Mouse (Mus musculus) thymus, postnatal 36 days (tissue): ENCODE results near the gene Tha1.

Source experiments
- DNase-seq, 2 experiments: peaks; one replicate each; pipeline ENCODE4 v3.0.0; 2022; ENCODE audit warnings: mixed read lengths in 2 of 2

The Tha1 gene

DNA sequence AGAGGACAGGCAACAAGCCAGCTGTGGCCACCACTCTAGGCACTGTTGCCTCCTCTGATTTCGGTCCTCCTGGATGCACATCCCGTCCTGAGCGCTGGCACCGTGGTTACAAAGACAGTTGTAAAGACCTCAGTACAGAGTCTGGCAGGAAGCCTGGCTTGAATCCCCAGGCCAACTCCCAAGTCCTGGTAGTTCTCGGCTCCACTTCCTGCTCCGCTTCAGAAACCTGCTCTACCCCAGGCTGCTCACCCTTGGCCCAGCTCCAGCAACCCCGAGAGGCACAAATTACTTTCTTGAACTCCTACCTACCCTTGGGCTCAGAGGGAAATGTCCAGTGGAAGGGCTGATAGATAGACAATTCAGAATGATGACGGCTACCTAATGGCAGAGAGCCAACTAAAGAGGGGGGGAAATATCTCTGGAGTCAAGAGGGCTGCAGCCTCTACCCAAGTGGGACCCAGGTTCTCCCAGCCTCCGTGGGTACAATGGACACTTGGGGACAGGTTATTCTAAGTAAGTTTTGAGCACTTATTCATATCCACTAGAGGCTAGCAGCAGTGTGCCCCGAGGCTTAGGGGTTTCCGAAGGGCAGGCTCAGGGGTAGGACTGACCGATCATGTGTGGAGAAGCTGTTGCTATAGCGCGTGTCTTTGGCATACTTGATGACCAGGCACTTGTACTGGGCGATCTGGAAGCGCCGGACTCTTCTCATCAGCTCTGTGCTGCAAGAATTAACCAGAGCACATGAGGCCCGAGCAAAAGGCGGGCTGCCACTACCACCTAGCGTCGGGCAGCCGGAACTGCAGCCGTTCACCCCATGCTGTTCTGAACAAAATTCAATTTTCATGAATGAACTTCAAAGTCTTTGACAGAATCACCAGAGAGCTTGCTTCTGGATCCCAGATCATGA is 49.0 kb downstream of the Tha1 start:
- peak; percentile 77 to 79 for DNase-seq

DNA sequence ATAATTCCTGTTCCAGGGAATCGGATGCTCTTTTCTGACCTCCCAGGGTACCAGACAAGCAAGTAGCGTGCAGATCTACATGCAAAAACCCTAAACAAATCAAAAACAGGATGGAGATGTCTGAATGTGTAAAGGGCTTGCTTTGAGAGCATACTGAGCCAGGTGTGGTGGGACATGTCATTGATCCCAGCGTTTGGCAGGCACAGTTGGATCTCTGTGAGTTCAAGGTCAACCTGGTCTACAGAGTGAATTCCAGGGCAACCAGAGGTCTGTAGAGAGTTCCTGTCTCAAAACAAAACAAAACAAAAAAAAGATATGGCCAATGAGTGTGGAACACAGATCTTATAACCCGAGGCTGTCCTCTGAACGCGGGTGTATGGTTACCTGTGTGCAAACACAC is 49.9 kb downstream of the Tha1 start:
- DNase-seq: no peak

DNA sequence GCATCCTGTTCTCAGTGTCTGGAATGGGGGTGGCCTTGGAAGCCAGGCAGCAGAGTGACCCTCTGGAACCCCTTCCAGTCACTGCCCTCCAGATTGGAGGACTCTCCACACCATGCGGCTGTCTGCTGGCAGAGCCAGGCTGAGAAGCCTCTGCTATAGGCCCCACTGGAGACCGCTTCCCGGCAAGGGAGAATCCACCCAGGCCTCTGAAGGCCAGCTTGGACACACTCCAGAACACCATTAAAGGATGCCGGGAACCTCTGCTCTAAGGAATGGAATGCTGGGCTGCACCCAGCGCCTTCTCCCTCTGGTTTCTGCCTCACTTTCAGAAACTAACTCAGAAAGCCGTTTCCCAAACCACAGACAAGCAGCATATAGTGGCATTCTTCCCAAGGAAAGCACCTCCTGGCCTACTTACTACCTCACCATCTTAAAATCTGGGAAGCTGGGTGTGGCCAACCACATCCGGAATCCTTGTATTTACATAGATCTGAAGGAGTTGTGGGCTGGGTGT is 50.5 kb downstream of the Tha1 start:
- DNase-seq: no peak

DNA sequence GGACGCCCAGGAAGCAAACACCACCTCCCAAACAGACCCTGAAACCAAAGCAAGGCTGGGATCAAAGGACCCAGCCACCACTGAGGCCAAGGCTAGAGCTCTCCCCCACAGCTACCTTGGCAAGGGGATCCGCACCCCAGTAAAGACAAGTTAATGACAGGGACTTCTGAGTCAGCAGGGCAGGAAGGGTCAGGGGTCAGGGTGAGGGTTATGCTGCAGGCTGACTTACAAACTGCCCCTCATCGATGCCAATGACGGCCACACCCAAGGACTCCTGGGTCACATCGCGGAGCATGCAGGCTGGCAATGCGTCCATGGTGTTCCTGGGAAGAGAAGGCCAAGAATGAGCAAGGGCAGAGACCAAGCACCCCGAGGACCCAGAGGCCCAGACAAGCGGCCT is 51.4 kb downstream of the Tha1 start:
- no peak for DNase-seq

DNA sequence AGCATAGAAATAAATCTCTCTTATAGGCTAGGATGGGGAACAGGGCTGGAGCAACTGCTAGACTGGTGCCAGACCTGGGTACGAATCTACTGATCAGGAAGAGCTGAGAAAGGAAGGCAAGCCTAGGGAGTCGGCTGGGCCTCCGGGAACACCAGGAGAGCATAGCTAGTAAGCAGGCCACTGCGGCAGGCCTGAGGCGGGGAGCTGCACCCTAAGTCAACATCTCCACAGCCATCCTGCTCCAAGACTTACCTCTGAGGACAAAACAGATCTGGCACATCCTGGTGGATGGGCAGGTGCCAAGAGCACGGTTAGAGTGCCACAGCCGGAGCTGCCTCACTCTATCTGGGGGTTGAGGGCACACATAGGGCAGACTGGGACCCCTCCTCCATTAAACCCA is 53.1 kb downstream of the Tha1 start:
- no peak for DNase-seq

DNA sequence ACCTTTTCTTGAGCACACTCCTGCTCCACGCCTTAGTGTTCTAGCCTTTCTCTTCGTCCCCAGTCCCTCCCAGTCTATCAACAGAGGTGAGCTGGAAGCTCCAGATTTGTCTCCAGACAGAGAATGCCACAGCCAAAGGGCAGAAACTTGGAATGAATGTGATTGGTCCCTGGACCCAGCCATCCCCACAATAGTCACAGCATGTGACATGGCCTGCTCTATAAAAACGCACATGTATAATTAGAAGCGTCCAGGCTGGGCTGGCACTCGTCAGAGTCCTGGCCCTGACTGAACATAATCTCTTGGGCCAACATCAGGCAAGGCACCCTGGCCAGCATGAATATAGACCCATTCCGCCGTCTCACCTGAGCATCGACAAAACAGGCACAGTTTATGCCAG is 54.2 kb downstream of the Tha1 start:
- DNase-seq: no peak
